Mouse (Mus musculus): ENCODE data around the gene Ap1s1.

DNA sequence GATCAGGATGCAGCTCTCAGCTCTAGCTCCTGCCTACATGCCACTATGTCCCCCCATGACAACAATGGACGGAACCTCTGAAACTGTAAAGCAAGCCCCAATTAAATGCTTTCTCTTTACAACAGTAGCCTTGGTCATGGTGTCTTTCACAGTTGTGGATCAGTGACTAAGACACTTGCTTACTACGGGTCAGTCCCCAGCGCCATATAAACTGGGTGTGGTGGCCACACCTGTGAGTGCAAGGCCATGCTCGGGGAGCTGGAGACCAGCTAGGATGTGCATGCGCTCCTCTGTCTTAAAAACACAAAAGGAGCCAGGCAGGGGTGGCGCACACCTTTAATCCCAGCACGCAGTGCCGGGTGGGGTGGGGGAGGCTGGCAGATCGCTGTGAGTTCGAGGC, 6.5 kb downstream of the Ap1s1 start:
- TF ChIP-seq CTCF (IDR thresholded peaks at IDR 0.05; ENCODE audit: low read depth) (no peak), EP300 (optimal IDR thresholded peaks at IDR 0.05) (no peak)

Data from stomach, postnatal 0 days (tissue).